Mouse (Mus musculus): ENCODE results near the gene Arl10. TPM values are rescaled to one million over a fixed set of nuclear protein-coding genes. Genes with fewer than 3 reads are reported as not detected.

Gene Arl10
- polyA plus RNA-seq, 1 experiment from 2014 or later = 19.0 TPM

GRCm38 (mm10) chr13:54621155-54621932 is 46.5 kb downstream of the Arl10 start, which contains the start of gene Faf2:
Gene Faf2, plus strand, starts transcription at chr13:54621784.
- Histone ChIP-seq H3K9me3 (no peaks in the 10 kb centered on the region), H3K9ac (peak within 1 kb of the TSS; percentile 99), H3K4me2 (peak within 1 kb of the TSS; percentile 91), H3K36me3 (peaks cover 6% of the 10 kb centered on the region; the same call in 1 of the 2 replicates), H3K27me3 (replicated peaks) (0 out of 2 replicates have a peak, but pooled peaks cover 4% of the 10 kb centered on the region), H3K4me3 (peak within 1 kb of the TSS; percentile 98), H3K4me1 (peaks cover 27% of the 10 kb centered on the region), H3K27ac (replicated peaks) (peak within 1 kb of the TSS; percentile 83)
- peak; percentile 97 for ATAC-seq (ENCODE audit: extremely low read depth, insufficient number of reproducible peaks, low FRiP score, low TSS enrichment)
- WGBS = 8% methylated on average over 44 of the region's 44 CpGs

- Histone ChIP-seq H3K27ac (replicated peaks) (peak overlapping the region; percentile 83), H3K9ac (peak overlapping the region; percentile 99), H3K4me3 (peak overlapping the region; percentile 98), H3K4me2 (peak overlapping the region; percentile 91), H3K27me3 (replicated peaks) (0 out of 2 replicates have a peak, but pooled peaks cover 4% of the 10 kb centered on the region), H3K4me1 (peaks cover 27% of the 10 kb centered on the region), H3K36me3 (peaks cover 6% of the 10 kb centered on the region; the same call in 1 of the 2 replicates), H3K9me3 (no peaks in the 10 kb centered on the region)
- WGBS = 1% methylated on average over 27 of the region's 27 CpGs
- peak; percentile 23; the same call in 1 of the 2 replicates for ATAC-seq (ENCODE audit: extremely low read depth, insufficient number of reproducible peaks, low FRiP score, low TSS enrichment)
These were observed 47.2 kb downstream of the Arl10 start for GRCm38 (mm10) chr13:54621960-54622521.

- peaks cover 38% of the 10 kb centered on the region for H3K36me3 ChIP-seq
- no peak overlapping the region for H3K9ac ChIP-seq
- H3K4me2 ChIP-seq = no peak overlapping the region
- H3K4me1 ChIP-seq = peaks cover 9% of the 10 kb centered on the region; the same call in 1 of the 2 replicates
- H3K9me3 ChIP-seq = no peaks in the 10 kb centered on the region
- WGBS = 74% methylated on average over 4 of the region's 4 CpGs
- H3K27me3 ChIP-seq (replicated peaks) = no peaks in the 10 kb centered on the region
- no peak overlapping the region for H3K27ac ChIP-seq (replicated peaks)
- no peak overlapping the region for H3K4me3 ChIP-seq
- ATAC-seq (ENCODE audit: extremely low read depth, insufficient number of reproducible peaks, low FRiP score, low TSS enrichment) = no peak
These were observed 54.3 kb downstream of the Arl10 start for GRCm38 (mm10) chr13:54629128-54629527.

Small RNAs within 50 kb of the gene (microRNA-seq; reads per million reads assigned to microRNA genes)
- not detected for gene Gm24195

Other genes starting within 250 kb of the Arl10 start
- gene Cplx2, start 203.7 kb upstream of the Arl10 start, polyA plus RNA-seq (2015; fragmentation: Nextera tagmentation; extraction: Ambion mirVana) = 2.2 and 2.9 TPM in 2 replicates
- gene Thoc3, start 106.2 kb upstream of the Arl10 start, polyA plus RNA-seq (2015; fragmentation: Nextera tagmentation; extraction: Ambion mirVana) = 76.7 and 83.8 TPM in 2 replicates
- 5.4 and 5.7 TPM in 2 replicates for gene Simc1, start 71.2 kb upstream of the Arl10 start, polyA plus RNA-seq (2015; fragmentation: Nextera tagmentation; extraction: Ambion mirVana)
- 110 and 122 TPM in 2 replicates for gene 4833439L19Rik, start 9.6 kb upstream of the Arl10 start, polyA plus RNA-seq (2015; fragmentation: Nextera tagmentation; extraction: Ambion mirVana)
- gene Nop16, start 15.1 kb downstream of the Arl10 start, polyA plus RNA-seq (2015; fragmentation: Nextera tagmentation; extraction: Ambion mirVana) = 60.6 and 60.9 TPM in 2 replicates
- 229 and 258 TPM in 2 replicates for gene Higd2a, start 15.2 kb downstream of the Arl10 start, polyA plus RNA-seq (2015; fragmentation: Nextera tagmentation; extraction: Ambion mirVana)
- gene Cltb, start 36.3 kb downstream of the Arl10 start, polyA plus RNA-seq (2015; fragmentation: Nextera tagmentation; extraction: Ambion mirVana) = 44.6 and 50.3 TPM in 2 replicates
- 42.6 and 45.5 TPM in 2 replicates for gene Faf2, start 46.8 kb downstream of the Arl10 start, polyA plus RNA-seq (2015; fragmentation: Nextera tagmentation; extraction: Ambion mirVana)
- 53.2 and 54.8 TPM in 2 replicates for gene Rnf44, start 118.9 kb downstream of the Arl10 start, polyA plus RNA-seq (2015; fragmentation: Nextera tagmentation; extraction: Ambion mirVana)
- gene Cdhr2, start 126.4 kb downstream of the Arl10 start, polyA plus RNA-seq (2015; fragmentation: Nextera tagmentation; extraction: Ambion mirVana) = 0.45 TPM in 1 of 2 replicates, not detected in the other
- gene Gprin1, start 174.9 kb downstream of the Arl10 start, polyA plus RNA-seq (2015; fragmentation: Nextera tagmentation; extraction: Ambion mirVana) = not detected in 2 replicates
- not detected in 2 replicates for gene Sncb, start 191.6 kb downstream of the Arl10 start, polyA plus RNA-seq (2015; fragmentation: Nextera tagmentation; extraction: Ambion mirVana)
- gene Eif4e1b, start 209.0 kb downstream of the Arl10 start, polyA plus RNA-seq (2015; fragmentation: Nextera tagmentation; extraction: Ambion mirVana) = not detected in 2 replicates
- 5.3 TPM in 2 replicates for gene Tspan17, start 214.4 kb downstream of the Arl10 start, polyA plus RNA-seq (2015; fragmentation: Nextera tagmentation; extraction: Ambion mirVana)

All from heart, embryonic 13.5 days (tissue).